Mouse (Mus musculus) mature B cell (primary cell): ENCODE results near the gene Stxbp4.

Experiments used
- in situ Hi-C: fragments of 300-500 bp; cut with MboI; formaldehyde crosslinking; loops from 2 replicates; pipeline ENCODE4 v1.14.3; 2019

Stxbp4 gene

GRCm38 (mm10) chr11:90481828-90482227, 156.1 kb downstream of the Stxbp4 start:
- in situ Hi-C loops: no loop called here

DNA sequence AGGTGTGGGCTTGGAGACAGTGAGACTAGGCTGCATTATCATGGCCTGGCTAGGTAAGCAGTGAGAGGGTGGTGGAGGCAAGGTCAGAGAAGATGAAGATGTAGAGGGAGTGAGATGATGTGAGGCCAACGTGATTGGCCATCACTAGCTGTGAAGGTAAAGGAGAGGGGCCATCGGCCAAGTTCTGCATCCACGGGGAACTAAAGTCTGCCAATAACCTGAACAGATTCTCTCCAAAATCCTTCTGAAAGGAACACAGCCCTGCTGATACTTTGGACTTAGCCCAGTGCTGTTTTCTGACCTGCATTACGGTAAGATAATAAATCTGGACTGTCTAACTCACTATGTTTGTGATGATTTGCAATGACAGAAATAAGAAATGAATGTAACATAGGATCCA, 167.6 kb downstream of the Stxbp4 start:
- in situ Hi-C loops: no loop called here

- in situ Hi-C loops: no loop called here
Measured at GRCm38 (mm10) chr11:90464046-90464595, 173.8 kb downstream of the Stxbp4 start.

- in situ Hi-C loops: no loop called here
Measured at GRCm38 (mm10) chr11:90460458-90460857, 177.4 kb downstream of the Stxbp4 start.

- in situ Hi-C loops: no loop called here
Measured at GRCm38 (mm10) chr11:90452134-90452533, 185.8 kb downstream of the Stxbp4 start.

- in situ Hi-C loops: no loop called here
Measured at GRCm38 (mm10) chr11:90451506-90451905, 186.4 kb downstream of the Stxbp4 start.

- in situ Hi-C loops: no loop called here
Measured at GRCm38 (mm10) chr11:90442462-90442861, 195.4 kb downstream of the Stxbp4 start.

GRCm38 (mm10) chr11:90440851-90441250, 197.0 kb downstream of the Stxbp4 start:
- in situ Hi-C loops: no loop called here

DNA sequence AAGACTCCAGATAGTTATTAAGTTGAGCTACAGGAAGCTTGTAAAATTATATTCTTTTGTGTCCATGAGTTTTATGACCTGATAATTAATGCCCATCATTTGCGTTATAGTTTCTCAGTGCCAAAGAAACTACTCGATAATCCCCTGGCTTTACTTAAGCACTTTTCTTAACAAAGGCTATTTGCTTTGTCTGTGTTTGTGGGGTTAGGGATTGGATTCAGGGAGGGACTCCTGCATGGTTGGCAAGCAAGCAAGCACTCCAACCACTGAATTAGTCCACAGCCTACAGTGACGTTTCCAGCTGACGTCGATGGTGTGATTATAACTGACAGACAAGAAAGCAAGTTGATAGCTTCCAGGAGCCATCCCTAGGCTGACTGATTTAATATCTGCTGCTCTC, 199.1 kb downstream of the Stxbp4 start:
- in situ Hi-C loops: no loop called here
